Mouse (Mus musculus) cerebellum, adult 2 months (tissue): Measurements from ENCODE around the gene Rbpjl.

ENCODE experiments used
- CTCF ChIP-seq: fragments of 200-500 bp; IDR thresholded peaks from 2 replicates; pipeline ENCODE4 v1.5.1; 2011; ENCODE audit warnings: low read depth, mild to moderate bottlenecking, control low read depth, low read length, moderate library complexity, borderline replicate concordance; ENCODE audit not compliant: insufficient read depth
- POLR2A ChIP-seq: fragments of 200-500 bp; IDR thresholded peaks from 2 replicates; pipeline ENCODE4 v1.6.1; 2011; ENCODE audit warnings: low read length, control low read depth, borderline replicate concordance; ENCODE audit not compliant: insufficient read depth

GRCm38 (mm10) chr2:164433278-164433895 lies 30.4 kb downstream of the Rbpjl start:
- TF ChIP-seq CTCF (no peak), POLR2A (no peak)
